Mouse (Mus musculus): ENCODE measurements at regions not wholly inside any gene's neighbourhood (a gene's known extent, or its start where the extent isn't known, plus 50 kb on each side); places are given as distances from the start of the nearest gene placed in this dataset.

DNA sequence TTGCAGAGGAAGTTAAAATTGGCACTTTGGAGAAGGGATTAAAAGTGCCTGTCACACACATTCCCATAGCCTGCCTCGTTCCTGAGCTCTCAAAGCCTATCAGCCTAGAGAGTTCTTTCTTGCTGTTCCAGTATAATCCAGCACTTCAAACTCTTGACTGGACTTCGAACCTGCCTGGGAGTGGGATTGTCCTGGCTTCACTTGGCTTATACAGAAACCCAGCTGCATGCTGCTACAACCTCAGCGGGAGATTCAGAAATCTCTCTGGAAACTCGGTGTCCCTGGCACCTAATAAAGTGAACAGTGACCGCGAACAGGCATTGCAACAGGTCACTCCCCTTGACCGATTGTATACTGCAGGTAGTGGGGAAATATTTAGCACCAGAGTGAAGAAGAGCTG is 149.1 kb upstream of the Mast4 start:
- no peaks in the 10 kb centered on the region for H3K9me3 ChIP-seq (ENCODE audit: control insufficient read depth, low read length)
- no peak for ATAC-seq (ENCODE audit: low read depth)
- 85% methylated on average over 7 of the region's 7 CpGs for WGBS

DNA sequence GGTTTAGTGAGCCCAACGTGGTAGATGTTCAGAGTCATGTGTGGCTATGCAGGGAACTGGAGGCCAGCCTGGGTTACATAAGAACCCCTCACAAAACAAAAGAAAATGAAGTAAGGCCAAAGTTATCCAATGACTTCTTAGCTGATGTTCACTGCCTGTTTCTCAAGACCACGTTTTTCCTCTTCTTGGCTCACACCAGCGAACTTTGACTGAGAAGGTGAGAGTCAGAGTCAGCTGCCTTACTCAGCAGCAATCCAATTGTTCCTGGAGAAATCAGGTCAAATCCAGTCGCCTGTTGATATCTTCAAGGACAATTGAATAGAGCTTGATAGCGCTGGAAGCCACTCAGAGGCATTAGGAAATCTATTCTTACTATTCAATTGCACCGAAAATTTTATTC is 142.0 kb upstream of the Mast4 start:
- H3K4me3 ChIP-seq (ENCODE audit: low read depth, low read length) = no peak overlapping the region
- no peak overlapping the region for H3K4me2 ChIP-seq (ENCODE audit: low read depth, low read length)
- 81% methylated on average over 6 of the region's 6 CpGs for WGBS
- H3K27me3 ChIP-seq (replicated peaks; ENCODE audit: control insufficient read depth, insufficient read depth, low read length) = no peaks in the 10 kb centered on the region
- ATAC-seq (ENCODE audit: low read depth) (no peak), DNase-seq (ENCODE audit: low spot score) (no peak)
- H3K4me1 ChIP-seq (ENCODE audit: control insufficient read depth, insufficient read depth, low read length) = no peaks in the 10 kb centered on the region
- no peak overlapping the region for H3K27ac ChIP-seq (replicated peaks; ENCODE audit: low read depth, low read length)
- no peaks in the 10 kb centered on the region for H3K36me3 ChIP-seq (ENCODE audit: control insufficient read depth, insufficient read depth, low read length)
- no peak overlapping the region for H3K9ac ChIP-seq (ENCODE audit: low read depth, low read length)
- no peaks in the 10 kb centered on the region for H3K9me3 ChIP-seq (ENCODE audit: control insufficient read depth, low read length)

More for the DNA sequence above, 149.1 kb upstream of the Mast4 start:
- Histone ChIP-seq H3K4me1 (ENCODE audit: control insufficient read depth, insufficient read depth, low read length) (no peaks in the 10 kb centered on the region), H3K4me3 (ENCODE audit: low read depth, low read length) (no peak overlapping the region), H3K9ac (ENCODE audit: low read depth, low read length) (no peak overlapping the region), H3K27ac (replicated peaks; ENCODE audit: low read depth, low read length) (no peak overlapping the region), H3K27me3 (replicated peaks; ENCODE audit: control insufficient read depth, insufficient read depth, low read length) (no peaks in the 10 kb centered on the region), H3K36me3 (ENCODE audit: control insufficient read depth, insufficient read depth, low read length) (no peaks in the 10 kb centered on the region), H3K4me2 (ENCODE audit: low read depth, low read length) (no peak overlapping the region)
- no peak for DNase-seq (ENCODE audit: low spot score)

DNA sequence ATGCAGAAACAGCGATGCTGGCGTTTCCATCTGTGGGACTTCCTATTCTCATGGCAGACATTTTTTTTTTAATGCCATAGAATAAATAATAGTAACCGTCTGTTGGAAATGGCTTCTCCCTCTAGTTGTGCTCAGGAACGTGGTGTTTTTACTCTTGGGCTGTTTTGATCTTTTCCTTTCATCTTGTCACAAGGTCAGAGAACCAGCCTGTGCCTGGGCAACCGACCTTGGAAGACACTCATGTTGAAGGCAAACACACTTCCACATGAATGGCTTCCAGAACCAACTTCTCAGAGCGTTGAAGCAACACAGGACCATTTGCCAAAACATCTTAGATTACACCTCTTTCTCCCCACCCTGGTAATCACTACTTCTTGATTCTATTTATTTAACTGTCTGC is 137.9 kb upstream of the Mast4 start:
- Histone ChIP-seq H3K4me1 (ENCODE audit: control insufficient read depth, insufficient read depth, low read length) (peaks cover 8% of the 10 kb centered on the region; the same call in 1 of the 2 replicates), H3K27me3 (replicated peaks; ENCODE audit: control insufficient read depth, insufficient read depth, low read length) (no peaks in the 10 kb centered on the region), H3K27ac (replicated peaks; ENCODE audit: low read depth, low read length) (no peak overlapping the region), H3K9ac (ENCODE audit: low read depth, low read length) (no peak overlapping the region), H3K36me3 (ENCODE audit: control insufficient read depth, insufficient read depth, low read length) (no peaks in the 10 kb centered on the region), H3K9me3 (ENCODE audit: control insufficient read depth, low read length) (no peaks in the 10 kb centered on the region), H3K4me2 (ENCODE audit: low read depth, low read length) (no peak overlapping the region), H3K4me3 (ENCODE audit: low read depth, low read length) (no peak overlapping the region)
- ATAC-seq (ENCODE audit: low read depth) = no peak
- DNase-seq (ENCODE audit: low spot score) = no peak
- WGBS = 54% methylated on average over 6 of the region's 6 CpGs

DNA sequence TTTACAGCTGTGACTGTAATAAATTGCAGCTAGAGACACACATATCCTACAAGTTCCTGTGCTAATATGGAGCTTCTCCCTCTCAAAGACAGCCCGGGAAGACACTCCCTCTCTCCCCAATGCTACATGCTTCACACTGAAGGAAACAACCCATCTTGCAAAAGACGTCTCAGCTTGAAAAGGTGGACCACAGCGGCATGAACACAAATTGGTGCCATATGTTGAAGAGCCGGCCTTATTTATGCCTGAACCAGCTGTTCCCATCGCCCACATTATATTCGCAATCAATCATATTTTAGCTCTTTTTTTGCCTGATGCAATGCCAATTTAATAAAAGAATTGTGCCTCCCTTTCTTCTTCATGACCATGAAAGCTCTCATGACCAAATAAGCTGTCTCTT is 135.8 kb upstream of the Mast4 start:
- no peak overlapping the region for H3K9ac ChIP-seq (ENCODE audit: low read depth, low read length)
- H3K27ac ChIP-seq (replicated peaks; ENCODE audit: low read depth, low read length) = no peak overlapping the region
- WGBS = 30% methylated on average over 6 of the region's 6 CpGs
- no peak overlapping the region for H3K4me2 ChIP-seq (ENCODE audit: low read depth, low read length)
- no peaks in the 10 kb centered on the region for H3K27me3 ChIP-seq (replicated peaks; ENCODE audit: control insufficient read depth, insufficient read depth, low read length)
- H3K9me3 ChIP-seq (ENCODE audit: control insufficient read depth, low read length) = no peaks in the 10 kb centered on the region
- ATAC-seq (ENCODE audit: low read depth) (no peak), DNase-seq (ENCODE audit: low spot score) (peak; percentile 50)
- H3K36me3 ChIP-seq (ENCODE audit: control insufficient read depth, insufficient read depth, low read length) = no peaks in the 10 kb centered on the region
- H3K4me3 ChIP-seq (ENCODE audit: low read depth, low read length) = no peak overlapping the region
- H3K4me1 ChIP-seq (ENCODE audit: control insufficient read depth, insufficient read depth, low read length) = peaks cover 8% of the 10 kb centered on the region; the same call in 1 of the 2 replicates

DNA sequence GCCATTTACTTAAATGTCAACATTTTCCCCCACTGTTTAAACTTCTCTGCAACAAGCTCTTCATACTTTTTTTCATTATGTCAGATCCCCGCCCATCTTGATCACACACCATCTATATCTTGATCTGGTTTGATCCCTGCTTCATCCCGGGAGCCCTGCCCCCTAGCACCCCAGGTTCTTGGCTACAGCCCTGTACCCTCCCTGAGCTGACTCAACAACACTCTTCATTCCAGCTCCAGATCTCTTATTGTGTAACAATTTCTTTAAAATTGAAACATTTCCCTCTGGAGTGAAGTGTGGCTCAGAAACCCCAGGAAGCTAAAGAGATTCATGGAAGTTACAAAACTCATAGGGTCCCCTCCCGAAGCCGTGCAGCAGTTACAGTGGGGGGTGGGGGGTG is 126.2 kb upstream of the Mast4 start:
- no peak overlapping the region for H3K4me3 ChIP-seq (ENCODE audit: low read depth, low read length)
- ATAC-seq (ENCODE audit: low read depth) (no peak), DNase-seq (ENCODE audit: low spot score) (no peak)
- 84% methylated on average over 4 of the region's 4 CpGs for WGBS
- H3K4me2 ChIP-seq (ENCODE audit: low read depth, low read length) = no peak overlapping the region
- H3K9ac ChIP-seq (ENCODE audit: low read depth, low read length) = no peak overlapping the region
- H3K27ac ChIP-seq (replicated peaks; ENCODE audit: low read depth, low read length) = no peak overlapping the region
- H3K27me3 ChIP-seq (replicated peaks; ENCODE audit: control insufficient read depth, insufficient read depth, low read length) = no peaks in the 10 kb centered on the region
- H3K4me1 ChIP-seq (ENCODE audit: control insufficient read depth, insufficient read depth, low read length) = no peaks in the 10 kb centered on the region
- no peaks in the 10 kb centered on the region for H3K36me3 ChIP-seq (ENCODE audit: control insufficient read depth, insufficient read depth, low read length)
- no peaks in the 10 kb centered on the region for H3K9me3 ChIP-seq (ENCODE audit: control insufficient read depth, low read length)

DNA sequence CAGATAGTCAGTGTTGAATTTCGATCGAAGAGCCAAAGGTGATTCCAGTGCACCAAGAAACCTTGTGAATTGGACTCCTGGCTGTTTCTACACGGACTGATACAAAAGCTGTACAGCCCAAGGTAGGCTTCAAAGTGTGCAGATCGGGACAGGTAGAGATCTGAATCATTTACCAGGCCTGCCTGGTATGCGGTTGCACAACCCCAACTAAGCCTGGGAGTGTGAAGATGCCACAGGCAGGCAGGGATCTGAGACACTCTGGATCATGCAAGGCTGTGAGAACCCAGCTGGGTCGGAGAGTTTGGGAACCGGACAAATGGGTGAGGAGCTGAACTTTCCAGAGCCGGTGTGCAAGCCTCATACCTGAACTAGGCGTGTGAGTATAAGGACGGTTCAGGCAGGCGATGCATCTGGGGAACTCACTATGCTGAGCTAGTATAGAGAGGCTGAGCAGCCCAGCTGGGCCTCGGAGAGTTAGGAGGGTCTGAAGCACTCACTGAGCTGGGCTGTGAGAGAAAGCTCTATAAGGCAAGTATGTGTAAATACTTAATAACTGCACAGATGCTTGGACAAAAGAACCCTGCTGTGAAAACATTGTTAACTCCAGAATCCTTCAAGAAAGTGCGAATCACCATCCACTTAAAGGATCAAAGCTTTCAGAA is 125.3 kb upstream of the Mast4 start:
- WGBS = 81% methylated on average over 13 of the region's 13 CpGs
- Histone ChIP-seq H3K4me3 (ENCODE audit: low read depth, low read length) (no peak overlapping the region), H3K36me3 (ENCODE audit: control insufficient read depth, insufficient read depth, low read length) (no peaks in the 10 kb centered on the region), H3K4me2 (ENCODE audit: low read depth, low read length) (no peak overlapping the region), H3K9ac (ENCODE audit: low read depth, low read length) (no peak overlapping the region), H3K4me1 (ENCODE audit: control insufficient read depth, insufficient read depth, low read length) (no peaks in the 10 kb centered on the region), H3K27ac (replicated peaks; ENCODE audit: low read depth, low read length) (no peak overlapping the region), H3K27me3 (replicated peaks; ENCODE audit: control insufficient read depth, insufficient read depth, low read length) (no peaks in the 10 kb centered on the region), H3K9me3 (ENCODE audit: control insufficient read depth, low read length) (no peaks in the 10 kb centered on the region)
- DNase-seq (ENCODE audit: low spot score) (no peak), ATAC-seq (ENCODE audit: low read depth) (no peak)

DNA sequence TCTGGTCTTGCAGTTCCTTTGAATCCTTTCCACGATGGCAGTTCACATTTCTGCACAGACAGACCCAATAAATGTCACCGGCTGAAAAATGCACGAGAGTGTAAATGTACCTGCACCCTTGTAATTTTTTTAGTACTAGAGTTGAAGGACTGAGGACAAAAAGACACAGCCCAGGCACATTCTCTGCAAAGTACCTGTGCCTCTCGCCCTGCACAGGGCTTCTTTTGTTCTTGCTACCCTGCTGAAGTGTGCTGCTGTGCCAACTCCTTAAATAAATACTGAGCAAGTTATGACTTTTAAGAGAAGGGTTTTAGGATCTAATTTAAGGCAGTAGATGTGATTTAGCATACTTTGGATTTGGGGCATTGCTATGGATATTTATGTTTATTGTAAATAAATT is 118.5 kb upstream of the Mast4 start:
- Histone ChIP-seq H3K4me1 (ENCODE audit: control insufficient read depth, insufficient read depth, low read length) (no peaks in the 10 kb centered on the region), H3K9me3 (ENCODE audit: control insufficient read depth, low read length) (no peaks in the 10 kb centered on the region), H3K27me3 (replicated peaks; ENCODE audit: control insufficient read depth, insufficient read depth, low read length) (no peaks in the 10 kb centered on the region), H3K27ac (replicated peaks; ENCODE audit: low read depth, low read length) (no peak overlapping the region), H3K36me3 (ENCODE audit: control insufficient read depth, insufficient read depth, low read length) (no peaks in the 10 kb centered on the region), H3K4me3 (ENCODE audit: low read depth, low read length) (no peak overlapping the region), H3K4me2 (ENCODE audit: low read depth, low read length) (no peak overlapping the region), H3K9ac (ENCODE audit: low read depth, low read length) (no peak overlapping the region)
- ATAC-seq (ENCODE audit: low read depth) = no peak
- no peak for DNase-seq (ENCODE audit: low spot score)
- 47% methylated on average over 4 of the region's 4 CpGs for WGBS

DNA sequence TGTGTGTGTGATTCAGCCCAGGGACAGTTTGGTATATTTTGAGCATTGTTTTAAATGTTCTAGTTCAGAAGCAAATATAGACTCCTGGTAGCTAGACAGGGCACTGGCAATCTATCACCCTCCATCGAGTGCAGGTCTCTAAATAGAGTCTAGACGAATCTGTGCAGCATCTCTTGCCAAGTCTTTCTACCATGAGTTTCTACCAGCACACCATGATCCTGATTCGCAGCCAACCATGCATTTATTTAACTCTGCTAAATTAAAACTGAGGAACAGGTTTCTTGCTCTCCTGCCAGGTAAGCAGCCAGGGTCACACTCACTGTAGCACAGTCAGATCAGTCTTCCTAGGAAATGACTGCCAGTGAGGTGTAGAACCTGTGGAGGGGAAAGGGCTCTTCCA is 96.3 kb upstream of the Mast4 start:
- Histone ChIP-seq H3K4me1 (ENCODE audit: control insufficient read depth, insufficient read depth, low read length) (no peaks in the 10 kb centered on the region), H3K4me3 (ENCODE audit: low read depth, low read length) (no peak overlapping the region), H3K27ac (replicated peaks; ENCODE audit: low read depth, low read length) (no peak overlapping the region), H3K27me3 (replicated peaks; ENCODE audit: control insufficient read depth, insufficient read depth, low read length) (no peaks in the 10 kb centered on the region), H3K9ac (ENCODE audit: low read depth, low read length) (no peak overlapping the region), H3K9me3 (ENCODE audit: control insufficient read depth, low read length) (no peaks in the 10 kb centered on the region), H3K4me2 (ENCODE audit: low read depth, low read length) (no peak overlapping the region), H3K36me3 (ENCODE audit: control insufficient read depth, insufficient read depth, low read length) (no peaks in the 10 kb centered on the region)
- no peak for ATAC-seq (ENCODE audit: low read depth)
- 81% methylated on average over 3 of the region's 3 CpGs for WGBS
- DNase-seq (ENCODE audit: low spot score) = no peak

DNA sequence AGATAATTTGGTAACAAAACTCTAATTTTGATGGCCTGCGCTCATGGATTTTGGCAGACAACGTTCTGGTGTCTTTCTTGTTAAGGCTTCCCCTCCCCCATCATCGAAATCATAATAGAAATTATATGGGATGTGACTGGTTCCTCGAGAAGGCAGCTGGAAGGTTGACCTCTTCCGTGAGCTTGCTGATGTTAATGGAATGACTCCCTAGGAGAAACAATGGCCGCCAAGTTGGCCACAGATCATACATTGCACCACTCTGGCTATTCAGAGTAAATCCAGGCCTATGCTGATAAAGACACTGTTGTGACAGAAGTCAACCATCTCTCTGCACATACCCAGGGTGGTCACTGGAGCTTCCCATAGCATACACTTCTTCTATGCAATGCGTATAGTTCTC is 89.7 kb upstream of the Mast4 start:
- DNase-seq (ENCODE audit: low spot score) (no peak), ATAC-seq (ENCODE audit: low read depth) (no peak)
- Histone ChIP-seq H3K27me3 (replicated peaks; ENCODE audit: control insufficient read depth, insufficient read depth, low read length) (no peaks in the 10 kb centered on the region), H3K36me3 (ENCODE audit: control insufficient read depth, insufficient read depth, low read length) (no peaks in the 10 kb centered on the region), H3K9ac (ENCODE audit: low read depth, low read length) (no peak overlapping the region), H3K27ac (replicated peaks; ENCODE audit: low read depth, low read length) (no peak overlapping the region), H3K9me3 (ENCODE audit: control insufficient read depth, low read length) (no peaks in the 10 kb centered on the region), H3K4me1 (ENCODE audit: control insufficient read depth, insufficient read depth, low read length) (no peaks in the 10 kb centered on the region), H3K4me3 (ENCODE audit: low read depth, low read length) (no peak overlapping the region), H3K4me2 (ENCODE audit: low read depth, low read length) (no peak overlapping the region)
- 80% methylated on average over 7 of the region's 7 CpGs for WGBS

All from embryonic facial prominence, embryonic 14.5 days (tissue).